Mouse (Mus musculus) kidney, embryonic 16.5 days (tissue): ENCODE measurements at regions not wholly inside any gene's neighbourhood (a gene's known extent, or its start where the extent isn't known, plus 50 kb on each side); places are given as distances from the start of the nearest gene placed in this dataset.
"Not testable (repeated sequence)": the region's sequence is repeated elsewhere in the genome, so short reads cannot be mapped to it uniquely, and the experiment has no call there.

Source experiments
- ATAC-seq: fragments of 200-750 bp; cut with Nextera tagmentation; 2 replicates; pipeline ENCODE4 v1.8.0; 2017; ENCODE audit warnings: moderate TSS enrichment; ENCODE audit not compliant: low FRiP score, low TSS enrichment
- H3K27ac ChIP-seq: fragments of 300-500 bp; sonication (generic); 2 replicates; pipeline ENCODE4 v1.5.1; 2014; ENCODE audit warnings: low read length
- H3K27me3 ChIP-seq: fragments of 300-500 bp; sonication (generic); 2 replicates; pipeline ENCODE4 v1.6.1; 2014; ENCODE audit warnings: low read length, control low read depth, mixed read lengths; ENCODE audit not compliant: insufficient read depth
- H3K36me3 ChIP-seq: fragments of 300-500 bp; sonication (generic); 2 replicates; pipeline ENCODE4 v1.6.1; 2014; ENCODE audit warnings: low read length, control low read depth, mixed read lengths; ENCODE audit not compliant: insufficient read depth
- H3K4me1 ChIP-seq: fragments of 300-500 bp; sonication (generic); 2 replicates; pipeline ENCODE4 v1.6.1; 2014; ENCODE audit warnings: low read length, control low read depth, mixed read lengths; ENCODE audit not compliant: insufficient read depth
- H3K4me2 ChIP-seq: fragments of 300-500 bp; sonication (generic); replicated peaks from 2 replicates; pipeline ENCODE4 v1.6.1; 2014; ENCODE audit warnings: low read depth, low read length
- H3K4me3 ChIP-seq: fragments of 300-500 bp; sonication (generic); 2 replicates; pipeline ENCODE4 v1.5.1; 2014; ENCODE audit warnings: mild to moderate bottlenecking, low read length
- H3K9ac ChIP-seq: fragments of 300-500 bp; sonication (generic); replicated peaks from 2 replicates; pipeline ENCODE4 v1.6.1; 2014; ENCODE audit warnings: low read length
- H3K9me3 ChIP-seq: fragments of 300-500 bp; sonication (generic); 2 replicates; pipeline ENCODE4 v1.6.1; 2016; ENCODE audit warnings: low read length, control low read depth
- WGBS: fragments of 180-500 bp; shearing (Covaris S2); extraction: QIAGEN DNeasy Blood & Tissue Kit; methylation state at CpG from one replicate; pipeline ENCODE4 v1.1.7; 2014; 5-methylcytosine and 5-hydroxymethylcytosine counted together

DNA sequence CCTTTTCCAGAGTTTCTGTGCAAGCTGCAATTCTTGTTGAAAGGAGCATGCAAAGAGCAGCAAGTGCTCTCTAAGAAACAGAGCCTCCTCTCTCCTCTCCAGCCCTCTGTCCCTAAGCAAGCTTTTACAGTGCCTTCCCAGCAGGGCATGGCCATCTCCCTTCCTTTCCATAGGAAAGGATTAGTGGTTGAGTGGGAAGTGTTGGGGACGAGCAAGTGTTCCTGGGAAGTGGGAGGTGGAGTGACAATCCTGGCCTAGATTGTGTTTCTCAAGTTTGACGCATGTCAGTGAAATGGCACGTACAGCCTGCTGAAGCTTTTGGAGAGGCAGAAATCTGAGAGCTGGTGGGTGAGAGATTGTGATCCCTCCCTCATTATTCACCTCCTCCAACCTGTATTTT lies 204.7 kb upstream of the G2e3 start:
- ATAC-seq = no peak
- Histone ChIP-seq H3K27ac (no peak overlapping the region), H3K36me3 (no peaks in the 10 kb centered on the region), H3K4me3 (no peak overlapping the region), H3K4me2 (no peak overlapping the region), H3K9me3 (no peaks in the 10 kb centered on the region), H3K27me3 (no peaks in the 10 kb centered on the region), H3K9ac (no peak overlapping the region), H3K4me1 (0 out of 2 replicates have a peak, but pooled peaks cover under 1% of the 10 kb centered on the region)
- 38% methylated on average over 3 of the region's 3 CpGs for whole genome bisulfite sequencing

DNA sequence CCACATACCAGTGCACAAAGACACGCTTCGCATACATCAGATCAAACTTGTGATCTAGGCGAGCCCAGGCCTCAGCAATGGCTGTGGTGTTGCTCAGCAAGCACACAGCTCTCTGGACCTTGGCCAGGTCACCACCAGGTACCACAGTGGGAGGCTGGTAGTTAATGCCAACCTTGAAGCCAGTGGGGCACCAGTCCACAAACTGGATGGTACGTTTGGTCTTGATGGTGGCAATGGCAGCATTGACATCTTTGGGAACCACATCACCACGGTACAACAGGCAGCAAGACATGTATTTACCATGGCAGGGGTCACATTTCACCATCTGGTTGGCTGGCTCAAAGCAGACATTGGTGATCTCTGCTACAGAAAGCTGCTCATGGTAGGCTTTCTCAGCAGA lies 214.2 kb upstream of the G2e3 start:
- not testable (repeated sequence) for H3K9ac ChIP-seq, H3K27ac ChIP-seq, H3K4me1 ChIP-seq, H3K36me3 ChIP-seq, H3K4me2 ChIP-seq, H3K9me3 ChIP-seq, H3K4me3 ChIP-seq, ATAC-seq, H3K27me3 ChIP-seq
- 88% methylated on average over 5 of the region's 5 CpGs for WGBS

DNA sequence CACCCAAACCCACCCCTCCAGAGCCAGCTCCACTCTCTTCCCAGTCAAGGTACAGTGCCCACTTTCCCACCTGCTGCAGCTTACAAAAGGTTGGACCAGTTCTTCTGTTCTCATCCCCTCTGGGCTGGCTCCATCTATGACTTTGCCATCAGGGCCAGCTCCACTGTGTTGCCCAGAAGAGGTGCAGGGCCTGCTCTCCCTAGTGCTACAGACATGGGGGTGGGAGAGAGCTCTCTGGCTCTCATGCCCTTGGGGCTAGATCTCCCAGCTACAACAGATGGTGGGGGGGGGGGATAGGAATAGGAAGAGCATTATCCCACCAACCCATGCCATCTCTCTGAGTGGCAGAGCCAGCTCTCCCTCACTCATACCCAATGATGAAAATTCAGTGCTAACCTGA lies 219.6 kb upstream of the G2e3 start:
- no peaks in the 10 kb centered on the region for H3K36me3 ChIP-seq
- no peaks in the 10 kb centered on the region for H3K4me1 ChIP-seq
- H3K4me2 ChIP-seq = no peak overlapping the region
- H3K9me3 ChIP-seq = no peaks in the 10 kb centered on the region
- H3K27me3 ChIP-seq = no peaks in the 10 kb centered on the region
- no peak overlapping the region for H3K27ac ChIP-seq
- ATAC-seq = no peak; the same call in 1 of the 2 replicates
- no peak overlapping the region for H3K4me3 ChIP-seq
- H3K9ac ChIP-seq = no peak overlapping the region

DNA sequence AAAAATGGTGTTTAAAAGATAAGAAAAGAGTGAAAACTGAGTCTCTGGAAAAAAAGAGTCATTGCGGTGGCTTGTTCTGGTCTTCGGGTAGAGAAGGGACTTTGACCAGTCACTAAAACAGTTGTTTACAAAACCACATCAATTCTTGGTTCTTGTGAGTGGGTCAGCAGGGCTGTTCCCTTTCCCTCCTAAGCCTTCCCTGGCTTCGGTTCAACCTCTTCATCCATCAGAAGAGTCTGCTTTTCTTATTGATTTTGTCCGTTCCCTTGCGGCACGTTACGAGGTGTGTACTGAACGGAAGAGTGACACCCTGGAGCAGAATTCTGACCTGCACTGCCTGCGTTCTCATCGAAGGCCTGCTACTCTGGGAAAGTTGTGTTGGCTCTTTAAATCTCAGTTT lies 229.1 kb upstream of the G2e3 start:
- no peak overlapping the region for H3K4me2 ChIP-seq
- ATAC-seq = no peak
- no peak overlapping the region for H3K27ac ChIP-seq
- no peak overlapping the region for H3K9ac ChIP-seq
- no peaks in the 10 kb centered on the region for H3K4me1 ChIP-seq
- H3K27me3 ChIP-seq = no peaks in the 10 kb centered on the region
- peaks cover 6% of the 10 kb centered on the region; the same call in 1 of the 2 replicates for H3K9me3 ChIP-seq
- H3K4me3 ChIP-seq = no peak overlapping the region
- 95% methylated on average over 10 of the region's 10 CpGs for WGBS
- H3K36me3 ChIP-seq = no peaks in the 10 kb centered on the region

DNA sequence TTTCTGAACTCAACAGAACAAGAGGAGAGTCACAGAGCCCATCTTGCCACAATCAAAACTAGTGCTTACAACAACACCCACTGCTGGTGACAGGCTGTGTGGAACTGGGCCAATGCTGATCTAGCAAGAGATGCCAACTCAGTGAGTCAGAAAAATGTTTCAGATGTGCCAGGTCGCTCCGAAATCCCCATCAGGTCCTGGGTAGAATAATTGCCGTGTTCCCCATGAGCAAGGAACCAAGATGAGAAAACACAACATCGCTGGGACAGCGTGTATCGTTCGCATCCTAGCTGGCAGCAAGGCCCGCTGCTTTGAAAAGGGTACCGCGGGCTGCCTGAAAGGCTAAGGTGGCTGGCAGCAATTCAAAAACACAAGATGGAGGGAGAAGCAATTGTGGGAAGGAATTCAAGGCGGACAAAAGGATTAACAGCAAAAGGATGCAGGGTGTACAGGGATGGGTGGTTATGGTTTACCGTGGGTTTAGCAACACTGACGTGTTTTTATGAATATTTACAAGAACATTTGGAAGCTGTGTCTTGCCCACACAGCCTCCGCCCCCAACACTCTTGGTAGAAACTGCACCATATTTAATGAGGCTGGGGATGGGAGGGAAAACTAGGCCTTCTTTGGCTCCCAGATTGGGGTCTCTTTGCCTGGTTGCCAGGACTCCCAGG lies 229.7 kb upstream of the G2e3 start:
- WGBS = 91% methylated on average over 14 of the region's 14 CpGs
- no peaks in the 10 kb centered on the region for H3K36me3 ChIP-seq
- no peak overlapping the region for H3K9ac ChIP-seq
- no peaks in the 10 kb centered on the region for H3K4me1 ChIP-seq
- no peak overlapping the region for H3K4me2 ChIP-seq
- no peak for ATAC-seq
- H3K4me3 ChIP-seq = no peak overlapping the region
- no peak overlapping the region for H3K27ac ChIP-seq
- H3K27me3 ChIP-seq = no peaks in the 10 kb centered on the region
- H3K9me3 ChIP-seq = peaks cover 6% of the 10 kb centered on the region; the same call in 1 of the 2 replicates

DNA sequence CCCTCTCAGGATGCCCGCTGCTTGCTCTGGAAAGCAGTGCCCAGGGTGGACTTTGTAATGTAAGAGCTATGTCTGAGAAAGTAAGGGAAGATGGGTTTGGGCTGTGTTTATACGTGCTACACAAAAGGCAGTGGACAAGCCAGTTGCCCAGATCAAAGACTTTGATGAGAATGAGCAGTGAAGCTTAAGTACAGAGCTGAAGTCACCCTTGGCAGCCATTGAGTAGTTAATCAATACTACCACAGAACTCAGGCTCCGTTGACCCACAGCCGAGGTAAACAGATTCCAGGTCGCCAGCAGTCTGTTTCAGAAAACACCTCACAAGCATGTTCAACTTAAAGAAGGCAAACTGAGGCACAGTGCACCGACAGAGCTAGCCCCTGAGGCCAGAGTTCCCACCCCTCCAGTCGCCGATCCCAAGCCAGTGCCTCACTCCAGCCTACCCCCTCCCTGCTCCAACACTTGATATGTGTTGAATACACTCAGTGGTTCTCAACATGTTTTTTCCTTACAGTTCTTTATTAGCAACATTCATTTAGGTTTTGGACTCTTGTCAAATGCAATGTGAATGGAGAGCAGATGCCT lies 230.3 kb upstream of the G2e3 start:
- Histone ChIP-seq H3K4me1 (no peaks in the 10 kb centered on the region; the same call in 1 of the 2 replicates), H3K27me3 (no peaks in the 10 kb centered on the region), H3K9ac (no peak overlapping the region), H3K27ac (no peak overlapping the region), H3K36me3 (no peaks in the 10 kb centered on the region), H3K4me2 (no peak overlapping the region), H3K9me3 (peaks cover 6% of the 10 kb centered on the region; the same call in 1 of the 2 replicates), H3K4me3 (no peak overlapping the region)
- WGBS = 67% methylated on average over 8 of the region's 8 CpGs
- ATAC-seq = no peak

DNA sequence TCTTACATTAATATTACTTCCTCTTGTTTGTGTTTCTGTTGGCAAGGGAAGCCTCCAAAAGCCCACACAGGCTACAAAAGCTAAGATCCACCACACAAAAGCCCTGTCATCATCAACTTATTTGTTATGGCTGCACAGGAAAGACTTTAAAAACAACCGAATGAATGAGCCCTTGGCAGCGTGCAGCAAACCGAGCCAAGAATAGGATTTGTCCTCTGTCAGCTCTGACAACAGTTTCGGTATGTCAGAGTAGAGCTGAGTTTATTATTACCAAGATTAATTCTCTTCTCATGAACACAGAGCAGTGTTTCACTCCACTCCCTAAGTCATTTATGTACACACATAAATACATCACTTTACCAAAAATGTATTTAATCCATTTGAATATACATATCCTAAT lies 236.1 kb upstream of the G2e3 start:
- Histone ChIP-seq H3K27me3 (no peaks in the 10 kb centered on the region), H3K27ac (0 out of 2 replicates have a peak overlapping the region, but pooled peaks have one; percentile 24), H3K9me3 (no peaks in the 10 kb centered on the region), H3K4me3 (no peak overlapping the region), H3K4me1 (peaks cover 11% of the 10 kb centered on the region), H3K36me3 (no peaks in the 10 kb centered on the region), H3K4me2 (no peak overlapping the region), H3K9ac (no peak overlapping the region)
- peak; percentile 83 for ATAC-seq
- 22% methylated on average over 4 of the region's 4 CpGs for WGBS

DNA sequence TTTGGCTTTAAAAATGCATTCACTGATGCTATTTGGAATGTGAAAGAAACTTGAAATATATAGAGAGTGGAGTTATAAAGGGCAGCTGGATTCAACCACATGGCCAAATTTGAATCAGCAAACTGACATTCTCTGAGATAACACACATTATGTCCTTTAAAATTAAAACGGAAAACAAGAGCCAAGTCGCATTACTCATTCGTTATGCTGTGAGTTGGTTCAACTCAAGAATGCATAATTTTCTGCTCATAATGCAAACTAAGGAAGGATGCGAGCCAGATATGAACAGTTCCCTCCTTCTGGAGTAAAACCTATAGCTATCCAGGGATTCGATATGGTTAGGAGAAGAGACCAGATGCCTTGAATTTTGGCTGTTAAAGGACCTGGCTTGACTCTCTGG lies 239.8 kb upstream of the G2e3 start:
- no peaks in the 10 kb centered on the region for H3K27me3 ChIP-seq
- 78% methylated on average over 5 of the region's 5 CpGs for WGBS
- no peaks in the 10 kb centered on the region for H3K9me3 ChIP-seq
- H3K27ac ChIP-seq = no peak overlapping the region
- H3K36me3 ChIP-seq = no peaks in the 10 kb centered on the region
- no peak overlapping the region for H3K4me3 ChIP-seq
- H3K4me1 ChIP-seq = peaks cover 11% of the 10 kb centered on the region
- H3K9ac ChIP-seq = no peak overlapping the region
- no peak overlapping the region for H3K4me2 ChIP-seq
- no peak for ATAC-seq

DNA sequence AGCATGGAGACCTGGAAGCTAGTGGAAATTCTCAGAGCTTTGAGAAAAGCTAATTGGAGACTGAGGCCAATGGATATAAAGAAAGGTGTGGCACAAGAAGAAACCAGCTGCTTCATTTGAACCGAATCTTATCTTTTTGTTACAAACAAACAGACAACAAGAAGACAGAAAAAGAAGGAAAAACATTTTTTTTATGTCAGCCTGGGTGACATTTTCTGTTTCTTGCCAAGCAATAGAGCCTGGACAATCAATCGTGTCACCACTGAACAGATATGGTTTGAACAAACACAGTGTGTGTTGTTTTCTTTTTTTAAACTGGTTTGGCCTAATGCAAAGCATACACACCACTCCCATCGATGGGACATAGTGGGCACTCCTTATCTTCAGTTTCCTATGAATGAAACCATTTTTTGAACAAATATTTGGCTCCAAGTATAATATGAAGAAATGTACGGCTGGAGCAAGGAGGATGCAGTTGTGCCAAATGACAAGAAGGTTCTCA lies 244.3 kb upstream of the G2e3 start:
- Histone ChIP-seq H3K36me3 (no peaks in the 10 kb centered on the region), H3K27me3 (no peaks in the 10 kb centered on the region), H3K9me3 (no peaks in the 10 kb centered on the region), H3K4me1 (0 out of 2 replicates have a peak, but pooled peaks cover 4% of the 10 kb centered on the region), H3K4me3 (no peak overlapping the region), H3K27ac (no peak overlapping the region), H3K4me2 (no peak overlapping the region), H3K9ac (no peak overlapping the region)
- ATAC-seq = no peak
- 75% methylated on average over 4 of the region's 4 CpGs for WGBS

DNA sequence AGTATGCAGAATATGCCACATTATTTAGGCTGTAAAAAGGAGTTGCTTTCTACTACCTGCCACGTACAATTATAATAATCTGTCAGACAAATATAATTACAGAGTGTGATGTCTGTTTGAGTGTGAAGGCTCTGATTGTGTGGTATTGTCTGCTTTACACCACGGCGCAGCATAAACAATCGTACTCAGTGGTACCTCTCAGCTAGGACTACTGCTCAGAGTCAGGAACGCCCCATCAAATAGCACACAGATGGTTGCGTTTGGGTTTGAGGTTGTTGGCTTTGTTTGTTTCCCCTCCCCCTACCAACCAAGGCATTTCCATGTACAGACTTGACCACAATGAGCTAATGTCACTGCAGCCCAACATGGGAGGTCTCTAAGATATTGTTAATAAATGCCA lies 246.2 kb upstream of the G2e3 start:
- Histone ChIP-seq H3K9me3 (no peaks in the 10 kb centered on the region), H3K27ac (no peak overlapping the region), H3K27me3 (no peaks in the 10 kb centered on the region), H3K36me3 (no peaks in the 10 kb centered on the region), H3K4me1 (0 out of 2 replicates have a peak, but pooled peaks cover 4% of the 10 kb centered on the region), H3K4me3 (no peak overlapping the region), H3K9ac (no peak overlapping the region), H3K4me2 (no peak overlapping the region)
- WGBS = 77% methylated on average over 6 of the region's 6 CpGs
- no peak for ATAC-seq
